Mouse (Mus musculus) embryonic fibroblast, embryonic 13.5 days (primary cell): ENCODE data around the gene Ncapd2.

Source experiments
- CTCF ChIP-seq: IDR thresholded peaks from 2 replicates; pipeline ENCODE4 v1.5.1; 2011; ENCODE audit warnings: mild to moderate bottlenecking, control low read depth, low read length, moderate library complexity, borderline replicate concordance; ENCODE audit not compliant: insufficient read depth
- POLR2A ChIP-seq: IDR thresholded peaks from 2 replicates; pipeline ENCODE4 v1.6.1; 2011; ENCODE audit warnings: low read depth, mild to moderate bottlenecking, control low read depth, low read length, moderate library complexity

GRCm38 (mm10) chr6:125213129-125213528 lies 21.6 kb upstream of the Ncapd2 start:
- TF ChIP-seq CTCF (no peak), POLR2A (no peak)
